Mouse (Mus musculus): ENCODE results near the gene Gm5134. TPM values are rescaled to one million over a fixed set of nuclear protein-coding genes. Genes with fewer than 3 reads are reported as not detected.

Gene Gm5134
- polyA plus RNA-seq, 1 experiment from 2014 or later = not detected

DNA sequence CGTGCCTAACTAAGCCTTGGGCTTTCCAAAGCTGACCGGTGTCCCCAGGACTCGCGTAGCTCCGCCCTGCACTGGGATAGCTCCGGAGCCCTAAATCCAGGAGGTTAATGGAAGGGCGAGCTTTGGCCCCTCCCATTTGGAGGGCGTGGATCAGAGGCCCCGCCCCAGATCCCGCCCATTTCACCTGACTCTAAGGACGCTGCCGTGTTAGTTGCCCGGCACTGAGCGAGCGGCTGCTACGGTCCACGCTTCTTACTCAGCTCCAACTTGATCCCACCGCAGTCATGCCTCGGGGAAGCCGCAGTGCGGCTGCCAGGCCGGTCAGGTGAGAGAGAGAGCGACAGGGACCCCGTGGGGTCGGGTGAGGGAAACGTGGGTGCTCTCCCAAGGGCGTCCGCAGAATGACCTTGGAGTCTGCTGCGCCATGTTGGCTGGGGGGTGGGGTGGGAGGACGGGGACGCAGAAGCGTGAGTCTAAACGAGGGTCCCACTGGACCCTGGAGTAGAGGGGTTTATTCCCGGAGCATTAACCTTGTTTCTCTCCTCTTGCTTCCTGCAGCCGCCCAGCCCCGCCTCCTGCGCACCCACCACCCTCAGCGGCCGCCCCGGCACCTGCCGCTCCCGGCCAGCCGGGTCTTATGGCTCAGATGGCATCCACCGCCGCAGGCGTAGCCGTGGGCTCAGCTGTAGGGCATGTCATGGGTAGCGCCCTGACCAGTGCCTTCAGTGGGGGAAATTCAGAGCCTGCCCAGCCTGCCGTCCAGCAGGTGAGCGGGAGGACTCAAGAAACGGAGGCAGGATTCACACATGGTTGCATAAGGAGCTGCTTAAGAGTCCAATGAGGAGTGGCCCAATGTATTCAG, 18.4 kb upstream of the Gm5134 start, which contains the start of gene Mmp11:
TSS of gene Mmp11 (minus strand) at position 817 of the 862 bp plus-strand sequence.
- H3K9ac ChIP-seq (ENCODE audit: low read depth, low read length) = peak within 1 kb of the TSS; percentile 61
- whole genome bisulfite sequencing = under 1% methylated on average over 51 of the region's 51 CpGs
- peaks cover 22% of the 10 kb centered on the region for H3K4me1 ChIP-seq (ENCODE audit: control insufficient read depth, insufficient read depth, low read length)
- peak within 1 kb of the TSS; percentile 2; the same call in 1 of the 2 replicates for H3K27ac ChIP-seq (ENCODE audit: low read depth, low read length)
- no peaks in the 10 kb centered on the region for H3K27me3 ChIP-seq (ENCODE audit: control insufficient read depth, insufficient read depth, low read length)
- peak within 1 kb of the TSS; percentile 55 for H3K4me3 ChIP-seq (ENCODE audit: low read length)
- H3K4me2 ChIP-seq (replicated peaks; ENCODE audit: low read depth, low read length) = peak within 1 kb of the TSS; percentile 61
- no peaks in the 10 kb centered on the region for H3K9me3 ChIP-seq (ENCODE audit: control insufficient read depth, low read length)
- ATAC-seq (ENCODE audit: low FRiP score, low TSS enrichment) = peak; percentile 73
- no peaks in the 10 kb centered on the region for H3K36me3 ChIP-seq (ENCODE audit: control insufficient read depth, insufficient read depth, low read length)

DNA sequence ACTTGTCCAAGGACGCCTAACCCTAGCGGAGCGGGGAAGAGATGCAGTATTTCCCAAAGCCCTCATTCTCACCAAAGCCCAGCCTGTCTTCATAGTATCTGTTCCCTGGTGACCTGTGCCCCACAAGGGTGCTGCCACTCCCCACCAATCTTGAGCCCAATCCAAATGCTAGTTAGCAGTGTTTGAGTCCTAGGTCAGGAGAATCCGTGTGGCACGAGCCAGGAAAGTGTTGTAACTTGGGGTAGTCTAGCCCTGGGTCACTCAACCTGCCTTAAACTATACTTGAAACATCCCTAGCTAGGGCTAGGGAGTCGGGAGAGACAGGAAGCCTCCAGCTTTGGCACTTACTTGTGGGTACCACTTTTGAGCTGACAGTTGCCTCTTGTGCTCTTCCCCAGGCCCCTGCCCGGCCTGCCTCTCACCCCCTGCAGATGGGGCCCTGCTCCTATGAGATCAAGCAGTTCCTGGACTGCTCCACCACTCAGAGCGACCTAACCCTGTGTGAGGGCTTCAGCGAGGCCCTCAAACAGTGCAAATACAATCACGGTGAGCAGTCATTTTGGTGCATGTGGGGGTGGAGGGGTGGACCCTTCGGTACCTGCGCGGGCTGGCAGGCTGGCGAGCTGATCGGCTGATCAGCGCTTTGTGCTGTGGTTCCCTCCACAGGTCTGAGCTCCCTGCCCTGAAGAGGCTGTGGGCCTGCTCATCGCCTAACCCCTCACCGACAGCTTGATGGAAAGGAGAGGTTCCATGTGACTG, 17.2 kb upstream of the Gm5134 start:
- no peak overlapping the region for H3K4me3 ChIP-seq (ENCODE audit: low read length)
- H3K4me1 ChIP-seq (ENCODE audit: control insufficient read depth, insufficient read depth, low read length) = peaks cover 12% of the 10 kb centered on the region
- H3K27ac ChIP-seq (ENCODE audit: low read depth, low read length) = no peak overlapping the region
- H3K36me3 ChIP-seq (ENCODE audit: control insufficient read depth, insufficient read depth, low read length) = no peaks in the 10 kb centered on the region
- ATAC-seq (ENCODE audit: low FRiP score, low TSS enrichment) = no peak
- 0 out of 2 replicates have a peak overlapping the region, but pooled peaks have one; percentile 31 for H3K9ac ChIP-seq (ENCODE audit: low read depth, low read length)
- 47% methylated on average over 18 of the region's 18 CpGs for WGBS
- 0 out of 2 replicates have a peak overlapping the region, but pooled peaks have one; percentile 3 for H3K4me2 ChIP-seq (replicated peaks; ENCODE audit: low read depth, low read length)
- no peaks in the 10 kb centered on the region for H3K27me3 ChIP-seq (ENCODE audit: control insufficient read depth, insufficient read depth, low read length)
- H3K9me3 ChIP-seq (ENCODE audit: control insufficient read depth, low read length) = no peaks in the 10 kb centered on the region

DNA sequence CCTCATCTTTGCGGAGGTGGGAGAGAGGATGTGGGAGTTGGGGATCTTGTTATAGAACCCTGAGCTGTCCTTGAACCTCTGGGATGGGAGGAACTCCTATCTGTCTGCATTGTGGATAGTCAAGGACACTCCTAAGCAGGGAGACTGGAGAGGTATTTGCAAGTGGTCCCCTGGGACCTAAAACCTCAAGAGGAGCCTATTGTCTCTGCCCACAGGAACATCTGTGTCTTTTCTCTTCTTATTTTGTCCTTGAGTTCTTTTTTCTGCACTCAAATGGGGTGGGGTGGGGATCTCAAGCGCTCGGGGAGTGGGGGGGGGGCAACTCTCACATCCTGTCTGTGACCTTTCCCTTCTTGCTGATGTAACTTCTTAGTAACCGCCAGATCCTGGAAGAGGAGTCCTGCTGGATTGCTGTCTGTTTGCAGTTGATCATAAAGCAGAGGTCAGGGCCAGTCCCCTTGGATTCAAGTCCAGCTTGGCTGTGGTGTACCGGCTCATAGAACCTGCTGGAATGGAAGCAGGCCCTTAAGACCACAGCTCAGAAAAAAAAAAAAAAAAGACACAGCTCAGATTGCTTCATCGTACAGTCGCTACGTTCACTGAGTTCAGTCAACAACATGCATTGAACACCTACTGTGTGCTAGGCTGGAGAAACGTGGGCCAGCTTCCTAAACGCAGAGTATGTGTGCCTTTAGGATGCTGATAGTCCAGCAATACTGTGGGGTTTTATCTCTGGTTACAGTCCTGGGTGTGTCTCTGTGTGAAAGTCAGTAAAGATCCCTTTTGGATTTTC, 16.3 kb upstream of the Gm5134 start:
- Histone ChIP-seq H3K9ac (ENCODE audit: low read depth, low read length) (no peak overlapping the region), H3K9me3 (ENCODE audit: control insufficient read depth, low read length) (no peaks in the 10 kb centered on the region), H3K4me2 (replicated peaks; ENCODE audit: low read depth, low read length) (no peak overlapping the region), H3K27me3 (ENCODE audit: control insufficient read depth, insufficient read depth, low read length) (no peaks in the 10 kb centered on the region), H3K27ac (ENCODE audit: low read depth, low read length) (no peak overlapping the region), H3K36me3 (ENCODE audit: control insufficient read depth, insufficient read depth, low read length) (no peaks in the 10 kb centered on the region), H3K4me1 (ENCODE audit: control insufficient read depth, insufficient read depth, low read length) (peaks cover 8% of the 10 kb centered on the region; the same call in 1 of the 2 replicates), H3K4me3 (ENCODE audit: low read length) (no peak overlapping the region)
- no peak for ATAC-seq (ENCODE audit: low FRiP score, low TSS enrichment)
- 65% methylated on average over 10 of the region's 10 CpGs for WGBS

DNA sequence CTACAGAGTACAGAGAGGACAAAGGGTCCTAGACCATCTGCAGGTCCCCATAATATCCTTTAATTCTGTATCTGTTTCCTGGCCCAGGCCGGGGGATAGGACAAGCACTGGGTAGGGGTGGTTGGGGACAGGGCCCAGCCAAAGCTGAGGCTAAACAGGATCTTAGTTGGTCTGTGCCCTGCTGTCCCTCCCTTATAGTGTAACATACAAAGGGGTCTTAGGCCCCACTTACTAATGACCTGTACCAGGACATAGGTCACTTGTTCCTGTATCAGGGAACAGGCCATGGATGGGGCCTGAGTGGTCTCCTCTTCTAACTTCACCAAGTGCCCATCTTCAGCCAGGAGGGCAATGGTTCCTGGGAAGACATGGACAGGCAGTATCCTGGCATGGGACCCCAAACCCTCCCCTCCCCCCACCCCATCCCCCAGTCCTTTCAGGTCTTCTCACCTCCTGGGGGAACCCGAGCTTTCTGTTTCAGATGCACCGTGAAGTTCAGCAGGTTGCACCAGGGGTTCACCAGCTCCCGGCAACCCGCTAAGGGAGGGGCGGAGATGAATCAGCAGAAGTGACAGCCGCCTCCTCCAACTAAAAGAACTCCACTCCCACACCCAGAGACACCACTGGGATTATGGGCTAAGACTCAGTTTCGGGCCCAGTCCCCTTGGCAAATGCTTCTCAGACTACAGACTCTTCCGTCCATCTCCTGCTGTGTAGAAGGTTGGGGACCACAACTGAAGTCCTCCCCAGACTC, 14.7 kb upstream of the Gm5134 start:
- Histone ChIP-seq H3K4me3 (ENCODE audit: low read length) (no peak overlapping the region), H3K9ac (ENCODE audit: low read depth, low read length) (no peak overlapping the region), H3K4me2 (replicated peaks; ENCODE audit: low read depth, low read length) (no peak overlapping the region), H3K27ac (ENCODE audit: low read depth, low read length) (no peak overlapping the region), H3K27me3 (ENCODE audit: control insufficient read depth, insufficient read depth, low read length) (no peaks in the 10 kb centered on the region), H3K9me3 (ENCODE audit: control insufficient read depth, low read length) (no peaks in the 10 kb centered on the region), H3K4me1 (ENCODE audit: control insufficient read depth, insufficient read depth, low read length) (peaks cover 11% of the 10 kb centered on the region; the same call in 1 of the 2 replicates), H3K36me3 (ENCODE audit: control insufficient read depth, insufficient read depth, low read length) (no peaks in the 10 kb centered on the region)
- ATAC-seq (ENCODE audit: low FRiP score, low TSS enrichment) = no peak
- WGBS = 42% methylated on average over 9 of the region's 9 CpGs

DNA sequence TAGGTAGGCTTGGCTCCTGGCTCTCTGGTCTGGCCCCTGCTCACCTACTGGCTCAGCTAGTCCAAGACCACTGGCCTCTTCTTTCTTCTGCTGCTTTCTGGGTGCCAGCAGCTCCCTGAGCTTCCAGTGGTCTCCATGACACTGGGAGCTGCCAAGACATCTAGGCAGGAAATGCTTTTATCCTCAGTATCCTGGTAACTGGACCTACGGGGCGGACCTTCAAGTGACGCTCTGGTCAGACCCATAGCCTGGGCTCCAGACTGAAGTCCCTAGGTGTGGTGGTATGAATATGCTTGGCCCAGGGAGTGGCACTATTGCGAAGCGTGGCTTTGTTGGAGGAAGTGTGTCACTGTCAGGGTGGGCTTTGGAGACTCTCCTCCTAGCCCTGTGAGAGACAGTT, 13.8 kb upstream of the Gm5134 start, which contains the start of gene Gm867:
TSS of gene Gm867 (minus strand) at position 153 of the 400 bp plus-strand sequence.
- H3K9me3 ChIP-seq (ENCODE audit: control insufficient read depth, low read length) = no peaks in the 10 kb centered on the region
- 80% methylated on average over 5 of the region's 5 CpGs for WGBS
- H3K9ac ChIP-seq (ENCODE audit: low read depth, low read length) = no peak within 1 kb of the TSS
- no peak for ATAC-seq (ENCODE audit: low FRiP score, low TSS enrichment)
- H3K27ac ChIP-seq (ENCODE audit: low read depth, low read length) = no peak within 1 kb of the TSS
- no peak within 1 kb of the TSS for H3K4me3 ChIP-seq (ENCODE audit: low read length)
- no peak within 1 kb of the TSS for H3K4me2 ChIP-seq (replicated peaks; ENCODE audit: low read depth, low read length)
- H3K4me1 ChIP-seq (ENCODE audit: control insufficient read depth, insufficient read depth, low read length) = peaks cover 11% of the 10 kb centered on the region; the same call in 1 of the 2 replicates
- no peaks in the 10 kb centered on the region for H3K36me3 ChIP-seq (ENCODE audit: control insufficient read depth, insufficient read depth, low read length)
- H3K27me3 ChIP-seq (ENCODE audit: control insufficient read depth, insufficient read depth, low read length) = no peaks in the 10 kb centered on the region

DNA sequence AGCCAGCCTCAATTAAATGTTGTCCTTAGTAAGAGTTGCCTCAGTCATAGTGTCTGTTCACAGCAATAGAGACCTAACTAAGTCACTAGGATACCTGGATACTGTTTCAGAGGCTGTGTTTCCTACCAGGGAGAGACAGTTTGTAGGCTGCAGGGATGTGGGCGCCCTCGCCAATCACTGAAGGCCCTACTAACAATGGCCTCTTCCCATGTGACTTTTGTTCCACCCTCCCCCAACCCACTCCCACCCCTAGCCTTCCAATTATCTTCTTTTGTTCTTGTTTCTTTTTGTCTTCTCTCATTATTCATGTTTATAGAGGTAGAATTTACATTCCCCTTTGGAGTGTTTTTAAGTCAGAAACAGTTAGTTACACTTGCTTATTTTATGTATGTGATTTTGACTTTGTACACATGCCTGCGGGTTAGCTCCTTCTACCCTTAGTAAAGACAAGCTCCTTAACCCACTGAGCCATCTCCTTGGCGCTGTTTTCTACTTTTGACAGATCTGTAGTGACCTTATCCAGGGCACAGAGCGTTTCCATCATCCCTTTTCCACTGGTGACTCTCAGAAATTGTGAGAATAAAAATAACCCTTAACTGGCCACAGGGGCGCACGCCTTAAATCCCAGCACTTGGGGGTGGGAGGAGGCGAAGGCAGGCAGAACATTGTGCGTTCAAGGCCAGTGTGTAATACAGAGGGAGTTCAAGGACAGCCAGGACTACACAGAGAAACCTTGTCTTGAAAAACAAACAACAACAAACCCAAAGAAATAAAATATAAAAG, 13.1 kb upstream of the Gm5134 start:
- H3K4me2 ChIP-seq (replicated peaks; ENCODE audit: low read depth, low read length) = no peak overlapping the region
- peaks cover 11% of the 10 kb centered on the region; the same call in 1 of the 2 replicates for H3K4me1 ChIP-seq (ENCODE audit: control insufficient read depth, insufficient read depth, low read length)
- no peak overlapping the region for H3K4me3 ChIP-seq (ENCODE audit: low read length)
- 72% methylated on average over 9 of the region's 9 CpGs for WGBS
- H3K9ac ChIP-seq (ENCODE audit: low read depth, low read length) = no peak overlapping the region
- ATAC-seq (ENCODE audit: low FRiP score, low TSS enrichment) = no peak
- no peaks in the 10 kb centered on the region for H3K27me3 ChIP-seq (ENCODE audit: control insufficient read depth, insufficient read depth, low read length)
- no peaks in the 10 kb centered on the region for H3K36me3 ChIP-seq (ENCODE audit: control insufficient read depth, insufficient read depth, low read length)
- no peaks in the 10 kb centered on the region for H3K9me3 ChIP-seq (ENCODE audit: control insufficient read depth, low read length)
- H3K27ac ChIP-seq (ENCODE audit: low read depth, low read length) = no peak overlapping the region

DNA sequence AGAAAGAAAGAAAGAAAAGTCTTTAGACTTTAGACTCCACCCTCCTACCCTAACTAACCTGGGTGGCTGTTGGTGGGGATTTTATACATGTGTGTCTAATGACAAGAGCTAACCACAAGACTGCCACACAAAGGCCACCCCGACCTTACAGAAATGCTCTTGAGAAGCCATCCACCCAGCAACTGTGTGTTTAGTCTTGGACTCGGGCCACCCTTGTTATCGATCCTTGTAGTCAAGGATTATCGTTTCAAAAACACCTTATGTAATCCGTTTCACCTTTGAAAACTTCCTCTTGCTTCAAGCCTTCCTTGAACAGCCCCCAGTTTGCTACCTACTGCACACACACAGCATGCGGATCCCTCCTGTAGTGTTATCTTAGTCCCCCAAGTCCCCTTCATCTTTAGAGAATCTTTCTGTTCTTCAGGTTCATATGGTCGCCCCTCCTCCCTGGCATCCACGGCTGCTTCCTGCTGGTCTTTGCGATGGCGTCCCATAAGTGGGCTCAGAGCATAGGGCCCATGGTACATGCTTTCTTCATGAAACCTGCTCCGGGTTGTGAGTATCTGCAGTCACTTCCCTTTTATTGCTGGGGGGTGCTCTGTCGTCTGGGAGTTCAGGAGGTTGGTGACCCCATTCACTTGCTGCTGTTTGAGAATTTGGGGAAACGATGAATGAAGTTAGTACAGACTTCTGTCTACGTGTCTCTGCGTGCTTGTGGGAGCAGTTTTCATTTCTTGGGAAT, 11.4 kb upstream of the Gm5134 start, which contains the start of gene Vpreb3:
TSS of gene Vpreb3 (plus strand) at position 322 of the 742 bp plus-strand sequence.
- Histone ChIP-seq H3K9me3 (ENCODE audit: control insufficient read depth, low read length) (no peaks in the 10 kb centered on the region), H3K27me3 (ENCODE audit: control insufficient read depth, insufficient read depth, low read length) (no peaks in the 10 kb centered on the region), H3K4me3 (ENCODE audit: low read length) (no peak within 1 kb of the TSS), H3K9ac (ENCODE audit: low read depth, low read length) (no peak within 1 kb of the TSS), H3K4me1 (ENCODE audit: control insufficient read depth, insufficient read depth, low read length) (0 out of 2 replicates have a peak, but pooled peaks cover 5% of the 10 kb centered on the region), H3K4me2 (replicated peaks; ENCODE audit: low read depth, low read length) (no peak within 1 kb of the TSS), H3K27ac (ENCODE audit: low read depth, low read length) (0 out of 2 replicates have a peak within 1 kb of the TSS, but pooled peaks have one; percentile 33), H3K36me3 (ENCODE audit: control insufficient read depth, insufficient read depth, low read length) (no peaks in the 10 kb centered on the region)
- no peak for ATAC-seq (ENCODE audit: low FRiP score, low TSS enrichment)
- 82% methylated on average over 15 of the region's 15 CpGs for WGBS
